Mouse (Mus musculus) cortical plate, adult 2 months (tissue): ENCODE measurements around the gene Cldn2.

ENCODE experiments used
- CTCF ChIP-seq: fragments of 200-500 bp; IDR thresholded peaks from 2 replicates; pipeline ENCODE4 v1.5.1; 2011; ENCODE audit warnings: mild to moderate bottlenecking, control low read depth, low read length; ENCODE audit not compliant: insufficient read depth; ENCODE audit errors: extremely low read depth
- POLR2A ChIP-seq: fragments of 200-500 bp; IDR thresholded peaks from 2 replicates; pipeline ENCODE4 v1.6.1; 2011; ENCODE audit warnings: mild to moderate bottlenecking, low read length, control low read depth; ENCODE audit not compliant: insufficient read depth; ENCODE audit errors: extremely low read depth

GRCm38 (mm10) chrX:139794072-139794845 is 6.4 kb upstream of the Cldn2 start:
- no peak for TF ChIP-seq CTCF
- no peak for TF ChIP-seq POLR2A
